Mouse (Mus musculus): ENCODE measurements around the gene Igsf23. TPM values are rescaled to one million over a fixed set of nuclear protein-coding genes. Genes with fewer than 3 reads are reported as not detected.

Gene Igsf23
- polyA plus RNA-seq, 2 experiments = 0.11 to 0.15 TPM

DNA sequence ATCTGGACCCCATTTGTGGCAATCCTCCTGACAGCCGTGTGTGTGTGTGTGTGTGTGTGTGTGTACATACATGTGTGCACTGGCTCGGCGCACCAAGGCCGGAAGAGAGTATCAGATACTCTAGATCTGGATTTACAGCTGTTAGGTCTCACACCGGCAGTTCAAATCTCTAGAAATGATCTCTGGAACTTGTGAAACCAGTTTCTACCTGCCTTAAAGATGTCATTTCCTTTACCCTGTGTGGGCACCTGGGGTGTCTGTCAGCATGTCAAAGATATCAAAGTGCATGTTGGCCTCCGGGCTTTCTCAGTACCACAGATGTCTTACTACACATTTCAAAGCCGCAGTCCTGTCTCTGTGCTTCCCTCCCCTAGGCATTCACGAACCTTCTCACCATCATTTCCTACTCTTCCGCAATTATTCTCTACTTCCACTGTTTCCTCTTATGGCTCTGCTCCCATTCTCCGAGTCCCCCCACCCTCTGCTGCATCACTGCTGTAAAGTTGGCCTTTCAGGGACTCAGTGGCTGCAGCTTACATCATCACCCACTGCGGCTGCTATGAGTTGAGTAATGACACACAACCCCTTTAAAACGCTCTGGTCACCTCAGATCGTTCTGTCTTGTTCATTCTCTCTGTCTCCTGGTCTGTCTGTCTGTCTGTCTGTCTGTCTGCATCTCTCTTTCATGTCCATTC lies 4.6 kb downstream of the Igsf23 start:
- Histone ChIP-seq H3K9me3 (ENCODE audit: control insufficient read depth, low read length) (no peaks in the 10 kb centered on the region), H3K27me3 (ENCODE audit: control insufficient read depth, insufficient read depth, low read length) (no peaks in the 10 kb centered on the region), H3K27ac (no peak overlapping the region), H3K4me1 (replicated peaks; ENCODE audit: control insufficient read depth in 2 of 2, insufficient read depth in 2 of 2, low read length in 1 of 2) (no peaks in the 10 kb centered on the region; a peak in 1 of 4 replicates), H3K36me3 (replicated peaks; ENCODE audit: control insufficient read depth, insufficient read depth, low read depth) (no peaks in the 10 kb centered on the region), H3K4me3 (ENCODE audit: insufficient read depth in 1 of 2, low read depth in 2 of 2, low read length in 2 of 2) (no peak overlapping the region), H3K4me2 (ENCODE audit: low read depth) (no peak overlapping the region), H3K9ac (replicated peaks) (no peak overlapping the region)
- DNase-seq (ENCODE audit: low read depth in 3 of 3, low spot score in 3 of 3) (no peak), ATAC-seq (ENCODE audit: insufficient read depth) (no peak)
- 63% methylated on average over 13 of the region's 13 CpGs for WGBS (ENCODE audit: insufficient replicate concordance)
- no peak for TF ChIP-seq CTCF (IDR thresholded peaks at IDR 0.05; ENCODE audit: low read depth)
- TF ChIP-seq EP300 (IDR thresholded peaks at IDR 0.05; ENCODE audit: low read depth) = no peak

- DNase-seq (ENCODE audit: low read depth in 3 of 3, low spot score in 3 of 3) = no peak
- no peak overlapping the region for H3K27ac ChIP-seq
- 70% methylated on average over 5 of the region's 5 CpGs for WGBS (ENCODE audit: insufficient replicate concordance)
- ATAC-seq (ENCODE audit: insufficient read depth) = no peak
- no peaks in the 10 kb centered on the region for H3K36me3 ChIP-seq (replicated peaks; ENCODE audit: control insufficient read depth, insufficient read depth, low read depth)
- H3K4me3 ChIP-seq (ENCODE audit: insufficient read depth in 1 of 2, low read depth in 2 of 2, low read length in 2 of 2) = no peak overlapping the region
- TF ChIP-seq EP300 (IDR thresholded peaks at IDR 0.05; ENCODE audit: low read depth) = no peak
- no peak for TF ChIP-seq CTCF (IDR thresholded peaks at IDR 0.05; ENCODE audit: low read depth)
- peaks cover 0 to 2% of the 10 kb centered on the region in 2 experiments; a peak in 1 of 4 replicates for H3K4me1 ChIP-seq (replicated peaks; ENCODE audit: control insufficient read depth in 2 of 2, insufficient read depth in 2 of 2, low read length in 1 of 2)
- H3K9me3 ChIP-seq (ENCODE audit: control insufficient read depth, low read length) = no peaks in the 10 kb centered on the region
- no peak overlapping the region for H3K4me2 ChIP-seq (ENCODE audit: low read depth)
- no peak overlapping the region for H3K9ac ChIP-seq (replicated peaks)
- no peaks in the 10 kb centered on the region for H3K27me3 ChIP-seq (ENCODE audit: control insufficient read depth, insufficient read depth, low read length)
Observed at GRCm38 (mm10) chr7:19945201-19945600, 5.4 kb downstream of the Igsf23 start.

DNA sequence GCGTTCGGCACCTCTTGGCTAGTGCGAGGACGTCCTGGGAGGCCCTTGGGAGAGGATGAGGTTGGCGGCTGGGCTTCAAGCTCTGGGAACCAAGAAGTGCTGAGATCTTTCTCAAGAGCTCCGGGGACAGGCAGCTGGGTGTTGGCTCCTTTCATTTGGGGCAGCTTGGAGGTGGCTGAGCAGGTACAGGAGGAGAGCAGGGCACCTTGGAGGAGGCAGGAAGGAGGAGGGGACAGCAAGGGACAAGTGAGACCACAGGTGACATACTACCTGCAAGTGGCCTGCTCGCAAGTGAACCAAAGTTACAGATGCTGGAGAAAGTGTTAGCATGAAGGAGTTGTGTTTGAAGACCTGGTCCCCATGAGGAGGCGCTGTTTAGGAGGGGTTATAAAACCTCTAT lies 5.8 kb downstream of the Igsf23 start:
- no peaks in the 10 kb centered on the region for H3K9me3 ChIP-seq (ENCODE audit: control insufficient read depth, low read length)
- no peak overlapping the region for H3K4me2 ChIP-seq (ENCODE audit: low read depth)
- ATAC-seq (ENCODE audit: insufficient read depth) = no peak
- H3K36me3 ChIP-seq (replicated peaks; ENCODE audit: control insufficient read depth, insufficient read depth, low read depth) = no peaks in the 10 kb centered on the region
- peaks cover 0 to 4% of the 10 kb centered on the region in 2 experiments; a peak in 1 of 4 replicates for H3K4me1 ChIP-seq (replicated peaks; ENCODE audit: control insufficient read depth in 2 of 2, insufficient read depth in 2 of 2, low read length in 1 of 2)
- WGBS (ENCODE audit: insufficient replicate concordance) = 73% methylated on average over 8 of the region's 8 CpGs
- H3K27me3 ChIP-seq (ENCODE audit: control insufficient read depth, insufficient read depth, low read length) = no peaks in the 10 kb centered on the region
- no peak overlapping the region for H3K9ac ChIP-seq (replicated peaks)
- TF ChIP-seq CTCF (IDR thresholded peaks at IDR 0.05; ENCODE audit: low read depth) (no peak), EP300 (IDR thresholded peaks at IDR 0.05; ENCODE audit: low read depth) (no peak)
- no peak overlapping the region for H3K4me3 ChIP-seq (ENCODE audit: insufficient read depth in 1 of 2, low read depth in 2 of 2, low read length in 2 of 2)
- DNase-seq (ENCODE audit: low read depth in 3 of 3, low spot score in 3 of 3) = no peak
- no peak overlapping the region for H3K27ac ChIP-seq

DNA sequence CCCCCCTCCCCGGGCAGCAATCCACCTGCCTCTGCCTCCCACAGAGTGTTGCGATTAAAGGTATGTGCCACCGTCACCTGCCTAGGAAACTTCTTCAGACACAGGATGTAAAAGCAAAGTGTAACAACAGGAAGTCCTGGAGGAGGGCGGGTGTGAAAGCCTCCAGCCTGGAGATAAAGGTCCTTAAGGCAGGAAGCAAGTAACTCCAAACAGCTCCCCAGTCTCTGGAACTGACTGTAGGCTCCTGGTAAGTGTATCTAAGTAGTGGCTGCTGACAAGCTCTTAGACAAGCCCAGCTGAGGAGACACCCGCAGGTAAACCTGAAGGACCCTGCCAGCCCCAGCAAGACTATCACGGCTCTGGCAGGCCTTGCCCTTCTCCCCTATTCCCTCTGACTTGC lies 10.3 kb downstream of the Igsf23 start:
- TF ChIP-seq EP300 (IDR thresholded peaks at IDR 0.05; ENCODE audit: low read depth) (no peak), CTCF (IDR thresholded peaks at IDR 0.05; ENCODE audit: low read depth) (no peak)
- no peak overlapping the region for H3K4me3 ChIP-seq (ENCODE audit: insufficient read depth in 1 of 2, low read depth in 2 of 2, low read length in 2 of 2)
- no peak overlapping the region for H3K4me2 ChIP-seq (ENCODE audit: low read depth)
- DNase-seq (ENCODE audit: low read depth in 3 of 3, low spot score in 3 of 3) (no peak), ATAC-seq (ENCODE audit: insufficient read depth) (no peak)
- no peaks in the 10 kb centered on the region for H3K36me3 ChIP-seq (replicated peaks; ENCODE audit: control insufficient read depth, insufficient read depth, low read depth)
- WGBS (ENCODE audit: insufficient replicate concordance) = 13% methylated on average over 4 of the region's 6 CpGs
- no peaks in the 10 kb centered on the region for H3K9me3 ChIP-seq (ENCODE audit: control insufficient read depth, low read length)
- no peak overlapping the region for H3K27ac ChIP-seq
- H3K27me3 ChIP-seq (ENCODE audit: control insufficient read depth, insufficient read depth, low read length) = no peaks in the 10 kb centered on the region
- peaks cover 0 to 11% of the 10 kb centered on the region in 2 experiments; a peak in 2 of 4 replicates for H3K4me1 ChIP-seq (replicated peaks; ENCODE audit: control insufficient read depth in 2 of 2, insufficient read depth in 2 of 2, low read length in 1 of 2)
- no peak overlapping the region for H3K9ac ChIP-seq (replicated peaks)

- no peaks in the 10 kb centered on the region for H3K9me3 ChIP-seq (ENCODE audit: control insufficient read depth, low read length)
- no peak overlapping the region for H3K4me3 ChIP-seq (ENCODE audit: insufficient read depth in 1 of 2, low read depth in 2 of 2, low read length in 2 of 2)
- no peak for ATAC-seq (ENCODE audit: insufficient read depth)
- TF ChIP-seq CTCF (IDR thresholded peaks at IDR 0.05; ENCODE audit: low read depth) (no peak), EP300 (IDR thresholded peaks at IDR 0.05; ENCODE audit: low read depth) (no peak)
- DNase-seq (ENCODE audit: low read depth in 3 of 3, low spot score in 3 of 3) = no peak
- no peaks in the 10 kb centered on the region for H3K36me3 ChIP-seq (replicated peaks; ENCODE audit: control insufficient read depth, insufficient read depth, low read depth)
- 36% methylated on average over 10 of the region's 12 CpGs for WGBS (ENCODE audit: insufficient replicate concordance)
- H3K9ac ChIP-seq (replicated peaks) = no peak overlapping the region
- H3K4me2 ChIP-seq (ENCODE audit: low read depth) = no peak overlapping the region
- no peak overlapping the region for H3K27ac ChIP-seq
- H3K4me1 ChIP-seq (replicated peaks; ENCODE audit: control insufficient read depth in 2 of 2, insufficient read depth in 2 of 2, low read length in 1 of 2) = peaks cover 0 to 13% of the 10 kb centered on the region in 2 experiments; a peak in 2 of 4 replicates
- no peaks in the 10 kb centered on the region for H3K27me3 ChIP-seq (ENCODE audit: control insufficient read depth, insufficient read depth, low read length)
Observed at GRCm38 (mm10) chr7:19939555-19940235, 10.9 kb downstream of the Igsf23 start.

All from liver, embryonic 14.5 days (tissue).